Mouse (Mus musculus) kidney, embryonic 16.5 days (tissue): Measurements from ENCODE around the gene Commd6. TPM values are rescaled to one million over a fixed set of nuclear protein-coding genes. Genes with fewer than 3 reads are reported as not detected.

ENCODE experiments used
- ATAC-seq: fragments of 200-750 bp; cut with Nextera tagmentation; 2 replicates; pipeline ENCODE4 v1.8.0; 2017; ENCODE audit warnings: moderate TSS enrichment; ENCODE audit not compliant: low FRiP score, low TSS enrichment
- H3K27ac ChIP-seq: fragments of 300-500 bp; sonication (generic); 2 replicates; pipeline ENCODE4 v1.5.1; 2014; ENCODE audit warnings: low read length
- H3K27me3 ChIP-seq: fragments of 300-500 bp; sonication (generic); 2 replicates; pipeline ENCODE4 v1.6.1; 2014; ENCODE audit warnings: low read length, control low read depth, mixed read lengths; ENCODE audit not compliant: insufficient read depth
- H3K36me3 ChIP-seq: fragments of 300-500 bp; sonication (generic); 2 replicates; pipeline ENCODE4 v1.6.1; 2014; ENCODE audit warnings: low read length, control low read depth, mixed read lengths; ENCODE audit not compliant: insufficient read depth
- H3K4me1 ChIP-seq: fragments of 300-500 bp; sonication (generic); 2 replicates; pipeline ENCODE4 v1.6.1; 2014; ENCODE audit warnings: low read length, control low read depth, mixed read lengths; ENCODE audit not compliant: insufficient read depth
- H3K4me2 ChIP-seq: fragments of 300-500 bp; sonication (generic); replicated peaks from 2 replicates; pipeline ENCODE4 v1.6.1; 2014; ENCODE audit warnings: low read depth, low read length
- H3K4me3 ChIP-seq: fragments of 300-500 bp; sonication (generic); 2 replicates; pipeline ENCODE4 v1.5.1; 2014; ENCODE audit warnings: mild to moderate bottlenecking, low read length
- H3K9ac ChIP-seq: fragments of 300-500 bp; sonication (generic); replicated peaks from 2 replicates; pipeline ENCODE4 v1.6.1; 2014; ENCODE audit warnings: low read length
- H3K9me3 ChIP-seq: fragments of 300-500 bp; sonication (generic); 2 replicates; pipeline ENCODE4 v1.6.1; 2016; ENCODE audit warnings: low read length, control low read depth
- WGBS: fragments of 180-500 bp; shearing (Covaris S2); extraction: QIAGEN DNeasy Blood & Tissue Kit; methylation state at CpG from one replicate; pipeline ENCODE4 v1.1.7; 2014; 5-methylcytosine and 5-hydroxymethylcytosine counted together
- polyA plus RNA-seq: library from polyadenylated mRNA; unstranded; fragments of >200 nt; fragmentation: Nextera tagmentation; extraction: Ambion mirVana; gene quantifications from 2 replicates; pipeline ENCODE4 v1.2.1, GENCODE M21; 2015

The Commd6 gene
- polyA plus RNA-seq, result 94.7 and 97.1 TPM in 2 replicates

- ATAC-seq, result peak; percentile 99
- Histone ChIP-seq H3K4me2 (peak within 1 kb of the TSS; percentile 91), H3K27ac (peak within 1 kb of the TSS; percentile 90), H3K27me3 (no peaks in the 10 kb centered on the region), H3K9me3 (no peaks in the 10 kb centered on the region), H3K36me3 (peaks cover 4% of the 10 kb centered on the region; the same call in 1 of the 2 replicates), H3K4me1 (peaks cover 6% of the 10 kb centered on the region), H3K9ac (peak within 1 kb of the TSS; percentile 84), H3K4me3 (peak within 1 kb of the TSS; percentile 91)
- under 1% methylated on average over 39 of the region's 39 CpGs for WGBS
Observed at GRCm38 (mm10) chr14:101640153-101640843, at the start of gene Commd6. Gene Commd6, minus strand, starts transcription at chr14:101640686.

DNA sequence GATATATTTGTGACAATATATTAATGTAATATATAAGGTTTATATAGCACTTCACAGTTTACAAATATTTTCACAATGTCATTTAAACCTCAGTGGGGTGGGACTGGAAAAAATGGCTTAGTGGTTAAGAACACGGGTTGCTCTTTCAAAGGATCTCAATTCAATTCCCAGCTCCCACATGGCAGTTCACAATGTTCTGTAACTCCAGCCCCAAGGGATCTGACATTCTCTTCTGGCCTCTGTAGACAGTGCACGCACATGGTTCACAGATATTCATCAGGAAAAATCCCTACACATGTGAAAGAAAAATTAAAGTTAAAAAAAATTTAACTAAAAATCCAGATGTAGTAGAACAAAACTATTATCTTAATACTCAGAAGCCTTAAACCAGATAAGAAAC, 47.9 kb upstream of the Commd6 start:
- 84% methylated on average over 2 of the region's 2 CpGs for WGBS
- no peaks in the 10 kb centered on the region for H3K4me1 ChIP-seq
- H3K9ac ChIP-seq, result no peak overlapping the region
- H3K4me2 ChIP-seq, result no peak overlapping the region
- 0 out of 2 replicates have a peak, but pooled peaks cover 3% of the 10 kb centered on the region for H3K36me3 ChIP-seq
- H3K27ac ChIP-seq, result no peak overlapping the region
- no peaks in the 10 kb centered on the region for H3K27me3 ChIP-seq
- no peak for ATAC-seq
- no peaks in the 10 kb centered on the region for H3K9me3 ChIP-seq
- no peak overlapping the region for H3K4me3 ChIP-seq

DNA sequence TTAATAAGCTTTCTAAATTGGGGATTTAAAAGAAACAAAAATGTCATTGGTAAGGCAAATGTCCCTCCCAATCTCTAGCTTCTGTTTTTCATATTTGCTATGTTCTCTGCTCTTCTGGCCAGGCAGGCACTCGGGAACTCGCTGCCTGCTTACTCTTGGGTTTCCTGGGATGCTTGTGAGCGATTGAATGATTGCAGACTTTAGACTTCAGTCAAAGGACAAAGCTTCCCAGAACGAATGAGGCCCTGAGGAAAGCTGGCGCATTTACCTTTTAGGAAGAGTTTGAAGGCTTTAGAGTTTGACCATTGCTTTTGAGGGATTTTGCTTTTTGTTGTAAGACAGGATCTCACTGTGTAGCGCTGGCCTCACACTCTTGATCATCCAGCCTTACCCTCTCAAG, 47.2 kb upstream of the Commd6 start:
- 0 out of 2 replicates have a peak, but pooled peaks cover 3% of the 10 kb centered on the region for H3K36me3 ChIP-seq
- H3K27ac ChIP-seq, result no peak overlapping the region
- no peak overlapping the region for H3K4me2 ChIP-seq
- WGBS, result 90% methylated on average over 6 of the region's 6 CpGs
- no peaks in the 10 kb centered on the region for H3K9me3 ChIP-seq
- no peaks in the 10 kb centered on the region for H3K4me1 ChIP-seq
- no peak overlapping the region for H3K4me3 ChIP-seq
- no peak overlapping the region for H3K9ac ChIP-seq
- no peaks in the 10 kb centered on the region for H3K27me3 ChIP-seq
- no peak for ATAC-seq

GRCm38 (mm10) chr14:101672226-101672625, 31.7 kb upstream of the Commd6 start:
- H3K9ac ChIP-seq, result no peak overlapping the region
- no peak for ATAC-seq
- H3K4me2 ChIP-seq, result no peak overlapping the region
- WGBS, result 75% methylated on average over 1 of the region's 1 CpGs
- no peaks in the 10 kb centered on the region for H3K27me3 ChIP-seq
- H3K9me3 ChIP-seq, result no peaks in the 10 kb centered on the region
- no peak overlapping the region for H3K4me3 ChIP-seq
- H3K4me1 ChIP-seq, result no peaks in the 10 kb centered on the region
- no peak overlapping the region for H3K27ac ChIP-seq
- H3K36me3 ChIP-seq, result peaks cover 13% of the 10 kb centered on the region; the same call in 1 of the 2 replicates

DNA sequence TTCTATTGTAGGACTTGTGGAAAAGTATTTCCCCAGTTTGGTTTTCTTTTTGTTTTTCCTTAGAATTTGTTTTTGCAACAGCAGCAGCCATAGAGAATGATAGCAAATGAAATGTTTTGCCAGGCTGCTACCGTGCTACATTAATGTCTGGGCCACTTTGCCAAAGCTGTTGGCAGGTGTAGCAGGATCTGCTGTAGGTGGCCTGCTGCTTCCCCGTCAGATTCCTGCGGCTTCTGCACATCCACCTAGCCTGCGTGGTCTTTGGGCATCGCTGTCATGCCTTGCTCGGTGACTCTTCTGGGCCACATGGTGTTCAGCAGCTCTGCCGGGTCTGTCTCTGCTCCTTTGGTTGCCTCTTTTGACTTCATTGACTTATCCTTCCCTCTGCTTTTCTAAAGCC, 28.1 kb upstream of the Commd6 start:
- Histone ChIP-seq H3K4me3 (no peak overlapping the region), H3K9me3 (no peaks in the 10 kb centered on the region), H3K36me3 (peaks cover 11% of the 10 kb centered on the region; the same call in 1 of the 2 replicates), H3K4me1 (no peaks in the 10 kb centered on the region), H3K27me3 (no peaks in the 10 kb centered on the region), H3K4me2 (no peak overlapping the region), H3K9ac (no peak overlapping the region), H3K27ac (no peak overlapping the region)
- ATAC-seq, result no peak
- WGBS, result 95% methylated on average over 7 of the region's 7 CpGs

DNA sequence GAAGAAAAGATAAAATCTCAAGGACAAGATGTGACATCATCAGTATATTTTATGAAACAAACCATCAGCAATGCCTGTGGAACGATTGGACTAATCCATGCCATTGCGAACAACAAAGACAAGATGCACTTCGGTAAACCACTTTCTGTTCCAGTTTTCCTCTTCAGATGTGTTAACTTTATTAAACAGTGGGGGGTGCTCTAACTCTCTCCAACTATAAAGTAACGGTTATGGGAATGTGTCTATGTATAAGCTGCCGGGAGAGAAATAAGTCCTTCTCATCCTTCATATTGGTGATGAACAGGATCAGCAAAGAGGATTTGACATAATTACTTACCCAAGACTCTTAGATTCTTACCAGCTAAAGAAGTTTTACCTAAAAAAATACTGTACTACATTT, 26.1 kb upstream of the Commd6 start:
- ATAC-seq, result no peak
- Histone ChIP-seq H3K9me3 (no peaks in the 10 kb centered on the region), H3K27ac (no peak overlapping the region), H3K4me3 (no peak overlapping the region), H3K27me3 (no peaks in the 10 kb centered on the region), H3K9ac (no peak overlapping the region), H3K36me3 (peaks cover 11% of the 10 kb centered on the region; the same call in 1 of the 2 replicates), H3K4me2 (no peak overlapping the region), H3K4me1 (no peaks in the 10 kb centered on the region)
- WGBS, result 85% methylated on average over 5 of the region's 5 CpGs

DNA sequence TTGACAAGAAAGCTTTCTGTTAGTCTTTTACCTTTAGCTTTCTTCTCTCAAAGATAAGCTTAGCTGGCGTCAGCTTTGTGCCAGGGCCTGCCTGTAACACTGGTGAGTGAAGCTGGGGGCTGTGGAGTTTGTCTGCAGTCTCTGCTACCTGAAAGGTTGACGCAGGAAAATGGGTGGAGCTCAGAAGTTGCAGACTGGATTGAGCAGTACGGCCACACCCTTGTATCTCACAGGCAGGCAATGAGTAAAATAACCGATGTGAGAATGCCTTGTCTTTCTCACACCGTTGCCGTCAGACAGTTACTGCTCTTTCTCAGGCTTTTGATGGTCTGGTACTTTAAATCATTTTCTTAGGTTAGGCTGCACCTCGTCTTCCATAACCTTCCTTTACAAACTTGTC, 25.6 kb upstream of the Commd6 start:
- WGBS, result 91% methylated on average over 7 of the region's 7 CpGs

DNA sequence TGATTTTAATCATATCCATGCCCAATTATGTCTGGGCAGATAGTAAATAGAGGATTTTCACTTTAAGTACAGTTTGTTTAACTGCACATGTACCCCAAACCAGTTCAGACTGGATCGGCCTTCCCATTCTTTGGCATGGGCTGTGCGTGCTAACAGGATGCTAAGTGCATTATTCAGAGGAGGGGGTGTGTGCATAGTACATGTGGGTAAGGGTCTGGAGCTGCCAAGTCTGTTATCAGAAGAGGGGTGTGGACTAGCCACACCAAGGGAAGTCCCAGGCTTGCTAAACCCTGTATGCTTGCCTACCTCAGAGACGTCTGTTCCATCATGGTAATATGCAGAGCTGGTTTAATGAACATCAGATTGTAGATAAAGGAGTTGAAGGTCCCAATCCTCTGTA, 23.8 kb upstream of the Commd6 start:
- 93% methylated on average over 3 of the region's 3 CpGs for WGBS
- Histone ChIP-seq H3K36me3 (peaks cover 9% of the 10 kb centered on the region; the same call in 1 of the 2 replicates), H3K27ac (no peak overlapping the region), H3K9ac (no peak overlapping the region), H3K4me1 (no peaks in the 10 kb centered on the region), H3K27me3 (no peaks in the 10 kb centered on the region), H3K4me2 (no peak overlapping the region), H3K9me3 (no peaks in the 10 kb centered on the region), H3K4me3 (no peak overlapping the region)
- ATAC-seq, result no peak

More for the DNA sequence above, 25.6 kb upstream of the Commd6 start:
- H3K27ac ChIP-seq, result no peak overlapping the region
- peaks cover 13% of the 10 kb centered on the region; the same call in 1 of the 2 replicates for H3K36me3 ChIP-seq
- no peak for ATAC-seq
- no peak overlapping the region for H3K4me3 ChIP-seq
- H3K4me2 ChIP-seq, result no peak overlapping the region
- no peak overlapping the region for H3K9ac ChIP-seq
- H3K4me1 ChIP-seq, result no peaks in the 10 kb centered on the region
- H3K27me3 ChIP-seq, result no peaks in the 10 kb centered on the region
- H3K9me3 ChIP-seq, result no peaks in the 10 kb centered on the region

DNA sequence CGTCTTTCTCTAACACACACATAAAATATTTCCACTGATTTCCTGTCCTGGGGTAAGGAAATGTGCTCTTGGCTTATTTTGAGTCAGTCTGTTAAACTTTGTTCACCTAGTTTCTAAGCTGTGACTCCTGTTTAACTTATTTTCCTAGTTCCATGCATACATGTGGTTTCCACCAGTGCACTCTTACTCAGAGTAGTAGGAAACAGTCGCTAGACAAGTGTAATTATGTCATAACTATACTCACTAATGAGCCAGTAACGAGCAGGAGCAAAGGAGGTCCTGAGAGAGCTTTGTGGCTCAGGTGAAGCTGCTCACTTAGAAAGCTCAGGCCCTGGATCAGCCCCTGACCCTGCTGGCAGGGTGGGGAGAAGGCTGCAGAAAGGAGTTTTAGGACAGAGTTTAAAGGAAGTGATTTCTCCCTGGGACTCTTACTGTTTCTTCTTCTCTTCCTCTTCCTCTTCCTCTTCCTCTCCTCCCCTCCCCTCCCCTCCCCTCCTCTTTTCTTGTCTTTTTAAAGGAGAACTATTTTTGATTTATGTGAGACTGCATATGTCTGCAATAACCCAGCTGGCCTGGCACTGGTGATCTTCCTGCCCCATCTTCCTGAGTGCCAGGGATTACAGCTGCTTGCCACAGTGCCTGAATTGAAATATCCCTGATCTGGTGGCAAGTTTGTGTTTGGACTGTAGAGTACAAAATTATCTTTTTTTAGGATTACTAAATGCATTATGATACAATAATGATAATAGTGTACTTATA, 21.3 kb upstream of the Commd6 start:
- no peak overlapping the region for H3K9ac ChIP-seq
- no peak overlapping the region for H3K4me3 ChIP-seq
- H3K9me3 ChIP-seq, result no peaks in the 10 kb centered on the region
- H3K4me1 ChIP-seq, result no peaks in the 10 kb centered on the region
- H3K27ac ChIP-seq, result no peak overlapping the region
- H3K4me2 ChIP-seq, result no peak overlapping the region
- peaks cover 5% of the 10 kb centered on the region; the same call in 1 of the 2 replicates for H3K36me3 ChIP-seq
- H3K27me3 ChIP-seq, result no peaks in the 10 kb centered on the region
- WGBS, result 51% methylated on average over 3 of the region's 3 CpGs
- no peak for ATAC-seq

- no peak for ATAC-seq
- Histone ChIP-seq H3K4me2 (no peak overlapping the region), H3K27me3 (no peaks in the 10 kb centered on the region), H3K9ac (no peak overlapping the region), H3K9me3 (no peaks in the 10 kb centered on the region), H3K27ac (no peak overlapping the region), H3K4me3 (no peak overlapping the region), H3K4me1 (peaks cover 4% of the 10 kb centered on the region), H3K36me3 (peaks cover 5% of the 10 kb centered on the region; the same call in 1 of the 2 replicates)
- 86% methylated on average over 10 of the region's 10 CpGs for WGBS
Observed at GRCm38 (mm10) chr14:101656307-101656706, 15.8 kb upstream of the Commd6 start.
